Mouse (Mus musculus): ENCODE data around the gene Ptpn1. TPM values are rescaled to one million over a fixed set of nuclear protein-coding genes. Genes with fewer than 3 reads are reported as not detected.

Ptpn1 gene
- polyA plus RNA-seq, 1 experiment from 2014 or later, result 50.7 TPM

GRCm38 (mm10) chr2:167963778-167964300 lies 32.0 kb downstream of the Ptpn1 start:
- 87% methylated on average over 9 of the region's 9 CpGs for WGBS
- no peaks in the 10 kb centered on the region for H3K27me3 ChIP-seq (replicated peaks; ENCODE audit: control insufficient read depth, insufficient read depth, low read length)
- no peak for ATAC-seq (replicated peaks; ENCODE audit: low FRiP score)
- no peak overlapping the region for H3K4me3 ChIP-seq (ENCODE audit: low read depth, low read length)
- peaks cover 27% of the 10 kb centered on the region for H3K4me1 ChIP-seq (replicated peaks; ENCODE audit: control insufficient read depth, insufficient read depth, low read length)
- H3K27ac ChIP-seq (ENCODE audit: low read depth, low read length), result no peak overlapping the region
- no peaks in the 10 kb centered on the region for H3K9me3 ChIP-seq (ENCODE audit: control insufficient read depth, low read length)
- no peak for DNase-seq (ENCODE audit: low spot score)
- H3K36me3 ChIP-seq (ENCODE audit: control insufficient read depth, insufficient read depth, low read length), result peaks cover 17% of the 10 kb centered on the region; the same call in 1 of the 2 replicates
- no peak overlapping the region for H3K9ac ChIP-seq (ENCODE audit: low read depth, low read length)
- H3K4me2 ChIP-seq, result no peak overlapping the region

GRCm38 (mm10) chr2:167964320-167964719 lies 32.5 kb downstream of the Ptpn1 start:
- H3K9me3 ChIP-seq (ENCODE audit: control insufficient read depth, low read length), result no peaks in the 10 kb centered on the region
- WGBS, result 92% methylated on average over 9 of the region's 9 CpGs
- H3K4me2 ChIP-seq, result no peak overlapping the region
- H3K9ac ChIP-seq (ENCODE audit: low read depth, low read length), result no peak overlapping the region
- H3K36me3 ChIP-seq (ENCODE audit: control insufficient read depth, insufficient read depth, low read length), result peaks cover 17% of the 10 kb centered on the region; the same call in 1 of the 2 replicates
- no peak for ATAC-seq (replicated peaks; ENCODE audit: low FRiP score)
- DNase-seq (ENCODE audit: low spot score), result no peak
- peaks cover 22% of the 10 kb centered on the region for H3K4me1 ChIP-seq (replicated peaks; ENCODE audit: control insufficient read depth, insufficient read depth, low read length)
- H3K27ac ChIP-seq (ENCODE audit: low read depth, low read length), result no peak overlapping the region
- H3K27me3 ChIP-seq (replicated peaks; ENCODE audit: control insufficient read depth, insufficient read depth, low read length), result no peaks in the 10 kb centered on the region
- no peak overlapping the region for H3K4me3 ChIP-seq (ENCODE audit: low read depth, low read length)

- Histone ChIP-seq H3K27me3 (replicated peaks; ENCODE audit: control insufficient read depth, insufficient read depth, low read length) (no peaks in the 10 kb centered on the region), H3K36me3 (ENCODE audit: control insufficient read depth, insufficient read depth, low read length) (peaks cover 17% of the 10 kb centered on the region; the same call in 1 of the 2 replicates), H3K27ac (ENCODE audit: low read depth, low read length) (no peak overlapping the region), H3K4me2 (no peak overlapping the region), H3K9me3 (ENCODE audit: control insufficient read depth, low read length) (no peaks in the 10 kb centered on the region), H3K9ac (ENCODE audit: low read depth, low read length) (no peak overlapping the region), H3K4me1 (replicated peaks; ENCODE audit: control insufficient read depth, insufficient read depth, low read length) (peaks cover 6% of the 10 kb centered on the region), H3K4me3 (ENCODE audit: low read depth, low read length) (no peak overlapping the region)
- ATAC-seq (replicated peaks; ENCODE audit: low FRiP score), result no peak
- DNase-seq (ENCODE audit: low spot score), result no peak
- 92% methylated on average over 3 of the region's 3 CpGs for WGBS
Measured at GRCm38 (mm10) chr2:167965911-167966310, 34.1 kb downstream of the Ptpn1 start.

DNA sequence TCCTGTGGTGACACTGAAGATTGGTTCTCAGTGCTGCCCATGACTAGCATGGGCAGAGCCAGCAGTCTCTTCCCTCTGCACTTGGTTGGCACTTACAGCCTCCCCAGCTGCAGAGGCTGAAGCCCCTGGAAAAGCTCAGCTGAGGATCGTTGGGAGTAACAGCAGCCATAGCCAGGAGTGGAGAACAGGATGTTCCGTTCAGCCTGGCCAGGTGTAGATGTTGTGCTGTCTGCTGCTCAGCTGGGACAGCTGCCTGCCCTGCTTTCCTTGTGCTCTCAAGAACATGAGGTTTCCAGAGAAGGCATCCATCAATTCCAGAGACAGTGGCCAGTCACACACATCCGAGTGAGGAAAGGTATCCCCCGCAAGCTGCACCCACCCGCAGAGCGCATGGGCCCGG lies 36.6 kb downstream of the Ptpn1 start:
- Histone ChIP-seq H3K4me3 (ENCODE audit: low read depth, low read length) (no peak overlapping the region), H3K27me3 (replicated peaks; ENCODE audit: control insufficient read depth, insufficient read depth, low read length) (no peaks in the 10 kb centered on the region), H3K9ac (ENCODE audit: low read depth, low read length) (no peak overlapping the region), H3K4me2 (no peak overlapping the region), H3K4me1 (replicated peaks; ENCODE audit: control insufficient read depth, insufficient read depth, low read length) (peaks cover 16% of the 10 kb centered on the region), H3K27ac (ENCODE audit: low read depth, low read length) (no peak overlapping the region), H3K9me3 (ENCODE audit: control insufficient read depth, low read length) (no peaks in the 10 kb centered on the region), H3K36me3 (ENCODE audit: control insufficient read depth, insufficient read depth, low read length) (peaks cover 19% of the 10 kb centered on the region; the same call in 1 of the 2 replicates)
- no peak for ATAC-seq (replicated peaks; ENCODE audit: low FRiP score)
- no peak for DNase-seq (ENCODE audit: low spot score)
- WGBS, result 92% methylated on average over 7 of the region's 7 CpGs

DNA sequence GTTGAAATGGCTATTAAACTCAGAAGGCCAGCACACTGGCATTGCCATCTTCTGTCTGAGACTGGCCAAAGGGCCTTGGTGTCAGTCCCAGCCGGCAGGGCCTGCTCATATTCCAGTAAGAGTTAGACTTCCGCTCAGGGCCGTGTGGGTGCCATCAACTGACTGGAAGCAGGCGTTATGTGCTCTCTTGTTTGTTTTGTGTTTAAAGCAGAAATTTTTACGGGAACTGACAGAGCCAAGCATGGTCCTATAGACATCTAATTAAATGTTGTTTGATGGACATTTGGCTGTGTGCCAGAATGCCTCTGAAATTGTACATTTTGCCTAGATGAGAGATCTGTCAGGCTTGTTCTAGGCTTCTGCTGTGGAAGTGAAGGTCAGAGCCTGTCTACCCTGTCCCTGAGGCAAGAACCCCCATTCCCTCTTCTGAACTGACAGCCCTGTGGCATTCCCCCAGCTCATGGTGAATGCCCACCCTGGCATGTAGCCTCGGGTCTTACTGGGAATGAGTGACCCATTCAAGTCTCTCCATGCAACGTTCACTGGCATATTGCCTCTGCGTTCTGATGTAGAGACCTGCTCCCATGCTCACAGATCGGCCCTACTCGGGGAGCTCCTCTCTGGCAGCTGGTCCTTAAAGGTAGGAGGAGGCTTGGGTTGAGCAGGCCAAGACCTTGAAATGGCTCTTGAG lies 38.1 kb downstream of the Ptpn1 start:
- Histone ChIP-seq H3K4me1 (replicated peaks; ENCODE audit: control insufficient read depth, insufficient read depth, low read length) (peaks cover 19% of the 10 kb centered on the region), H3K9ac (ENCODE audit: low read depth, low read length) (no peak overlapping the region), H3K4me2 (no peak overlapping the region), H3K4me3 (ENCODE audit: low read depth, low read length) (no peak overlapping the region), H3K9me3 (ENCODE audit: control insufficient read depth, low read length) (no peaks in the 10 kb centered on the region), H3K27ac (ENCODE audit: low read depth, low read length) (no peak overlapping the region), H3K36me3 (ENCODE audit: control insufficient read depth, insufficient read depth, low read length) (peaks cover 23% of the 10 kb centered on the region), H3K27me3 (replicated peaks; ENCODE audit: control insufficient read depth, insufficient read depth, low read length) (no peaks in the 10 kb centered on the region)
- 87% methylated on average over 10 of the region's 10 CpGs for WGBS
- no peak for ATAC-seq (replicated peaks; ENCODE audit: low FRiP score)
- no peak for DNase-seq (ENCODE audit: low spot score)

DNA sequence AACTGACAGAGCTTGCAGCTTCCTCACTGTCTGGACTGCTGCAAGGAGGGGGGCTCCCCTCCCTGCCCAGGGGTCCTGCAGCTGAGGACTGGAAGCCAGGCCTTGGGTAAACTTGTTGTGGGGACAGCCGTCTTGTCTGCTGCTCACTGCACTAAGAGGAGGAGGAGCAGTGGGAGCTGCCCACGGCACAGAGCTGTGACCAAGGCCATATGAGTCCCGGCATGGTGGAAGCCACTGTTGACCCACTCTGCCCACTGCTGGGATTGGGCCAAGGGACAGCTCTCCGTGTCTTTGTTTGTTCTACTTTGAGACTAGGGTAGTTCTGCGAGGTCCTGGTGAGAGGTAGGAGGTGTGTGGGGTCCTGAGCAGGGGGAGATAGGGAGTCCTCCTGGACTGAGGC lies 40.3 kb downstream of the Ptpn1 start:
- H3K36me3 ChIP-seq (ENCODE audit: control insufficient read depth, insufficient read depth, low read length), result peaks cover 36% of the 10 kb centered on the region
- 0 out of 2 replicates have a peak, but pooled peaks have one; percentile 22 for ATAC-seq (replicated peaks; ENCODE audit: low FRiP score)
- 60% methylated on average over 5 of the region's 5 CpGs for WGBS

DNA sequence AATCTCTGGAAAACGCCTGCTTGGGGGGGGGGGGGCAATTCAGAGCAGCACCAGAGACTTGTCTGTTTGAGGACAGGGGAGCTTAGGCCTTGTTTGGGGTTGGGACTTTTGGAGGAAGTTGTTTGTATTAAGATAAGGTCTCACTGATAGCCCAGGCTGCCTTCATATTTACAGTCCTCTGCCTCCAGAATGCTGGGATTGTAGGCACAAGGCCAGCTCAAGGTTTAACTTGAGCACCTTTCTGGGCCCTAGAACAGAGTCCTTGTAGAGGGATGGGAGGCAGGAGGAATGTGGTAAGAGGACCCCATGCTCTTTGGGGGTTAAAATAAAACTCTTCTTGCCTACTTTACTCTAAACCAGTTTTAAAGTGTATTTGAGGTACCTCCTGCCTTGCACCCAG lies 41.0 kb downstream of the Ptpn1 start:
- Histone ChIP-seq H3K9ac (ENCODE audit: low read depth, low read length) (no peak overlapping the region), H3K36me3 (ENCODE audit: control insufficient read depth, insufficient read depth, low read length) (peaks cover 35% of the 10 kb centered on the region), H3K4me3 (ENCODE audit: low read depth, low read length) (no peak overlapping the region), H3K27me3 (replicated peaks; ENCODE audit: control insufficient read depth, insufficient read depth, low read length) (no peaks in the 10 kb centered on the region), H3K27ac (ENCODE audit: low read depth, low read length) (no peak overlapping the region), H3K9me3 (ENCODE audit: control insufficient read depth, low read length) (no peaks in the 10 kb centered on the region), H3K4me2 (no peak overlapping the region), H3K4me1 (replicated peaks; ENCODE audit: control insufficient read depth, insufficient read depth, low read length) (peaks cover 23% of the 10 kb centered on the region)
- ATAC-seq (replicated peaks; ENCODE audit: low FRiP score) (no peak), DNase-seq (ENCODE audit: low spot score) (no peak)
- WGBS, result 17% methylated on average over 1 of the region's 1 CpGs

More for the DNA sequence above, 40.3 kb downstream of the Ptpn1 start:
- H3K4me1 ChIP-seq (replicated peaks; ENCODE audit: control insufficient read depth, insufficient read depth, low read length), result peaks cover 21% of the 10 kb centered on the region
- no peaks in the 10 kb centered on the region for H3K27me3 ChIP-seq (replicated peaks; ENCODE audit: control insufficient read depth, insufficient read depth, low read length)
- no peak overlapping the region for H3K9ac ChIP-seq (ENCODE audit: low read depth, low read length)
- H3K4me2 ChIP-seq, result no peak overlapping the region
- no peak overlapping the region for H3K27ac ChIP-seq (ENCODE audit: low read depth, low read length)
- no peak for DNase-seq (ENCODE audit: low spot score)
- H3K4me3 ChIP-seq (ENCODE audit: low read depth, low read length), result no peak overlapping the region
- no peaks in the 10 kb centered on the region for H3K9me3 ChIP-seq (ENCODE audit: control insufficient read depth, low read length)

GRCm38 (mm10) chr2:167975746-167976145 lies 43.9 kb downstream of the Ptpn1 start:
- ATAC-seq (replicated peaks; ENCODE audit: low FRiP score), result no peak
- H3K4me1 ChIP-seq (replicated peaks; ENCODE audit: control insufficient read depth, insufficient read depth, low read length), result peaks cover 29% of the 10 kb centered on the region

DNA sequence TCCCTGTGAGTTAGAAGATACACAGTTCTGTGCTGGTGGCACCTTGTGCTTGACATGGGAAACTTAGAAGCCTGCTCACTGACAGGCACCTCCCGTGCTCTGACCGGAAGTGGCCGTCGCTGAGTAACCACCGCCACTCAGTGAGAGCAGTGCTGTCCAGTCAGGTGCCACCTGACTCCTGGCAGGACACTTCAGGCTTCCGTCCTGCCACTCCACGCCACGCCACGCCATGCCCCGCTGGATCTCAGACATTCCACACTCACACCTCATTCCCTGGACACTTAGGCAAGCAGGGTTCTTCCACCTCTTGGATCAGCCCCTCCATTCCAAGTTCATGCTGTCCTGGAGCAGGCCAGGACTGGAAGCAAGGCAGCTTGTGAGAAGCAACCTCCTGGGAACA lies 46.4 kb downstream of the Ptpn1 start:
- no peak overlapping the region for H3K9ac ChIP-seq (ENCODE audit: low read depth, low read length)
- H3K27me3 ChIP-seq (replicated peaks; ENCODE audit: control insufficient read depth, insufficient read depth, low read length), result no peaks in the 10 kb centered on the region
- H3K4me2 ChIP-seq, result no peak overlapping the region
- H3K36me3 ChIP-seq (ENCODE audit: control insufficient read depth, insufficient read depth, low read length), result peaks cover 36% of the 10 kb centered on the region
- WGBS, result 86% methylated on average over 10 of the region's 10 CpGs
- no peak overlapping the region for H3K4me3 ChIP-seq (ENCODE audit: low read depth, low read length)
- DNase-seq (ENCODE audit: low spot score) (no peak), ATAC-seq (replicated peaks; ENCODE audit: low FRiP score) (no peak)
- no peaks in the 10 kb centered on the region for H3K9me3 ChIP-seq (ENCODE audit: control insufficient read depth, low read length)
- H3K4me1 ChIP-seq (replicated peaks; ENCODE audit: control insufficient read depth, insufficient read depth, low read length), result peaks cover 15% of the 10 kb centered on the region
- peak overlapping the region; percentile 64; the same call in 1 of the 2 replicates for H3K27ac ChIP-seq (ENCODE audit: low read depth, low read length)

More at GRCm38 (mm10) chr2:167975746-167976145, 43.9 kb downstream of the Ptpn1 start:
- H3K9me3 ChIP-seq (ENCODE audit: control insufficient read depth, low read length), result no peaks in the 10 kb centered on the region
- H3K27me3 ChIP-seq (replicated peaks; ENCODE audit: control insufficient read depth, insufficient read depth, low read length), result no peaks in the 10 kb centered on the region
- no peak for DNase-seq (ENCODE audit: low spot score)
- H3K4me3 ChIP-seq (ENCODE audit: low read depth, low read length), result no peak overlapping the region
- H3K36me3 ChIP-seq (ENCODE audit: control insufficient read depth, insufficient read depth, low read length), result peaks cover 38% of the 10 kb centered on the region
- H3K9ac ChIP-seq (ENCODE audit: low read depth, low read length), result no peak overlapping the region
- no peak overlapping the region for H3K27ac ChIP-seq (ENCODE audit: low read depth, low read length)
- no peak overlapping the region for H3K4me2 ChIP-seq
- 72% methylated on average over 12 of the region's 12 CpGs for WGBS

All from liver, embryonic 11.5 days (tissue).